Mouse (Mus musculus) limb, embryonic 14.5 days (tissue): Measurements from ENCODE around the gene Ankfn1. TPM values are rescaled to one million over a fixed set of nuclear protein-coding genes. Genes with fewer than 3 reads are reported as not detected.

Experiments used
- ATAC-seq: fragments of 200-750 bp; cut with Nextera tagmentation; 2 replicates; pipeline ENCODE4 v1.8.0; 2017; ENCODE audit warnings: low read depth, moderate number of reproducible peaks, moderate TSS enrichment; ENCODE audit not compliant: low FRiP score
- DNase-seq: peaks from one replicate; pipeline ENCODE4 v3.0.0-alpha.2; 2015; ENCODE audit warnings: low spot score
- H3K27ac ChIP-seq: fragments of 300-500 bp; sonication (generic); replicated peaks from 2 replicates; pipeline ENCODE4 v1.5.1; 2014; ENCODE audit warnings: low read depth, mild to moderate bottlenecking, low read length, moderate library complexity, mixed read lengths
- H3K27me3 ChIP-seq: fragments of 300-500 bp; sonication (generic); 2 replicates; pipeline ENCODE4 v1.6.1; 2014; ENCODE audit warnings: low read length, mixed read lengths; ENCODE audit not compliant: control insufficient read depth, insufficient read depth
- H3K36me3 ChIP-seq: fragments of 300-500 bp; sonication (generic); 2 replicates; pipeline ENCODE4 v1.6.1; 2014; ENCODE audit warnings: mild to moderate bottlenecking, low read length, moderate library complexity, mixed read lengths; ENCODE audit not compliant: control insufficient read depth, insufficient read depth
- H3K4me1 ChIP-seq: fragments of 300-500 bp; sonication (generic); 2 replicates; pipeline ENCODE4 v1.6.1; 2014; ENCODE audit warnings: antibody characterized with exemption, low read length, mixed read lengths; ENCODE audit not compliant: control insufficient read depth, insufficient read depth
- H3K4me2 ChIP-seq: fragments of 300-500 bp; sonication (generic); replicated peaks from 2 replicates; pipeline ENCODE4 v1.6.1; 2014; ENCODE audit warnings: low read depth, mild to moderate bottlenecking, low read length, moderate library complexity; ENCODE audit not compliant: severe bottlenecking
- H3K4me3 ChIP-seq: fragments of 300-500 bp; sonication (generic); replicated peaks from 2 replicates; pipeline ENCODE4 v1.5.1; 2014; ENCODE audit warnings: low read length
- H3K9ac ChIP-seq: fragments of 300-500 bp; sonication (generic); 2 replicates; pipeline ENCODE4 v1.6.1; 2014; ENCODE audit warnings: mild to moderate bottlenecking, low read depth, low read length, moderate library complexity; ENCODE audit not compliant: severe bottlenecking
- H3K9me3 ChIP-seq: fragments of 300-500 bp; sonication (generic); 2 replicates; pipeline ENCODE4 v1.6.1; 2016; ENCODE audit warnings: low read length; ENCODE audit not compliant: control insufficient read depth
- POLR2A ChIP-seq: fragments of 200-500 bp; IDR thresholded peaks from 2 replicates; pipeline ENCODE4 v1.8.0; 2012; ENCODE audit warnings: inconsistent platforms, mild to moderate bottlenecking, moderate library complexity, borderline replicate concordance; ENCODE audit not compliant: insufficient read depth, insufficient read length; ENCODE audit errors: extremely low read depth
- WGBS: fragments of 180-500 bp; shearing (Covaris S2); extraction: QIAGEN DNeasy Blood & Tissue Kit; methylation state at CpG from one replicate; pipeline ENCODE4 v1.1.7; 2014; 5-methylcytosine and 5-hydroxymethylcytosine counted together
- polyA plus RNA-seq, 2 experiments: library from polyadenylated mRNA; depleted of rRNA in 1 of 2; stranded (reverse) in 1 of 2; unstranded in 1 of 2; fragments of >200 nt; fragmentation: Nextera tagmentation in 1 of 2; extraction: Ambion mirVana in 1 of 2; gene quantifications; 2 replicates each; pipeline versions ENCODE4 v1.2.1 to v1.2.3; 2012 to 2014

Ankfn1 gene
- polyA plus RNA-seq, 2 experiments, result 0.36 to 0.61 TPM

- H3K4me2 ChIP-seq, result no peak overlapping the region
- H3K9me3 ChIP-seq, result no peaks in the 10 kb centered on the region
- TF ChIP-seq POLR2A, result no peak
- H3K36me3 ChIP-seq, result no peaks in the 10 kb centered on the region
- ATAC-seq, result no peak
- WGBS, result 93% methylated on average over 2 of the region's 2 CpGs
- peaks cover 4% of the 10 kb centered on the region for H3K27me3 ChIP-seq
- H3K4me3 ChIP-seq, result no peak overlapping the region
- no peak overlapping the region for H3K9ac ChIP-seq
- peaks cover 27% of the 10 kb centered on the region for H3K4me1 ChIP-seq
- DNase-seq, result no peak
- H3K27ac ChIP-seq, result no peak overlapping the region
Observed at GRCm38 (mm10) chr11:89419863-89420262, 357.6 kb downstream of the Ankfn1 start.

GRCm38 (mm10) chr11:89418644-89419043 is 358.8 kb downstream of the Ankfn1 start:
- no peak for TF ChIP-seq POLR2A
- WGBS, result 81% methylated on average over 12 of the region's 12 CpGs
- H3K4me2 ChIP-seq, result no peak overlapping the region

GRCm38 (mm10) chr11:89416769-89417168 is 360.7 kb downstream of the Ankfn1 start:
- Histone ChIP-seq H3K36me3 (no peaks in the 10 kb centered on the region), H3K9me3 (no peaks in the 10 kb centered on the region), H3K27me3 (peaks cover 4% of the 10 kb centered on the region), H3K9ac (no peak overlapping the region), H3K4me3 (no peak overlapping the region), H3K4me1 (peaks cover 18% of the 10 kb centered on the region), H3K4me2 (no peak overlapping the region), H3K27ac (no peak overlapping the region)
- TF ChIP-seq POLR2A, result no peak
- DNase-seq (no peak), ATAC-seq (no peak)
- 68% methylated on average over 6 of the region's 6 CpGs for WGBS

More at GRCm38 (mm10) chr11:89418644-89419043, 358.8 kb downstream of the Ankfn1 start:
- peaks cover 4% of the 10 kb centered on the region for H3K27me3 ChIP-seq
- no peak overlapping the region for H3K27ac ChIP-seq
- ATAC-seq (no peak), DNase-seq (no peak)
- no peak overlapping the region for H3K4me3 ChIP-seq
- H3K4me1 ChIP-seq, result peaks cover 27% of the 10 kb centered on the region
- no peaks in the 10 kb centered on the region for H3K9me3 ChIP-seq
- H3K9ac ChIP-seq, result no peak overlapping the region
- H3K36me3 ChIP-seq, result no peaks in the 10 kb centered on the region

- no peaks in the 10 kb centered on the region for H3K9me3 ChIP-seq
- H3K4me2 ChIP-seq, result no peak overlapping the region
- H3K36me3 ChIP-seq, result no peaks in the 10 kb centered on the region
- TF ChIP-seq POLR2A, result no peak
- H3K4me1 ChIP-seq, result peaks cover 12% of the 10 kb centered on the region; the same call in 1 of the 2 replicates
- no peak overlapping the region for H3K27ac ChIP-seq
- H3K27me3 ChIP-seq, result no peaks in the 10 kb centered on the region
- WGBS, result 42% methylated on average over 6 of the region's 6 CpGs
- DNase-seq, result peak; percentile 15
- no peak overlapping the region for H3K4me3 ChIP-seq
- ATAC-seq, result peak; percentile 78
- no peak overlapping the region for H3K9ac ChIP-seq
Observed at GRCm38 (mm10) chr11:89408774-89409173, 368.7 kb downstream of the Ankfn1 start.

GRCm38 (mm10) chr11:89404489-89404888 is 373.0 kb downstream of the Ankfn1 start:
- DNase-seq, result no peak
- no peaks in the 10 kb centered on the region for H3K27me3 ChIP-seq
- no peaks in the 10 kb centered on the region for H3K9me3 ChIP-seq
- H3K4me3 ChIP-seq, result no peak overlapping the region
- TF ChIP-seq POLR2A, result no peak
- H3K36me3 ChIP-seq, result no peaks in the 10 kb centered on the region
- H3K27ac ChIP-seq, result no peak overlapping the region
- 89% methylated on average over 1 of the region's 1 CpGs for WGBS
- H3K9ac ChIP-seq, result no peak overlapping the region
- no peak for ATAC-seq
- H3K4me1 ChIP-seq, result 0 out of 2 replicates have a peak, but pooled peaks cover 4% of the 10 kb centered on the region
- H3K4me2 ChIP-seq, result no peak overlapping the region

- WGBS, result 89% methylated on average over 14 of the region's 14 CpGs
- no peak for ATAC-seq
- no peaks in the 10 kb centered on the region for H3K9me3 ChIP-seq
- TF ChIP-seq POLR2A, result no peak
- no peaks in the 10 kb centered on the region for H3K4me1 ChIP-seq
- H3K4me3 ChIP-seq, result no peak overlapping the region
- H3K4me2 ChIP-seq, result no peak overlapping the region
- H3K27me3 ChIP-seq, result no peaks in the 10 kb centered on the region
- DNase-seq, result no peak
- no peak overlapping the region for H3K27ac ChIP-seq
- H3K9ac ChIP-seq, result no peak overlapping the region
- no peaks in the 10 kb centered on the region for H3K36me3 ChIP-seq
Observed at GRCm38 (mm10) chr11:89403436-89403835, 374.0 kb downstream of the Ankfn1 start.
